Mouse (Mus musculus) forebrain, embryonic 16.5 days (tissue): Measurements from ENCODE around the gene Dxo. TPM values are rescaled to one million over a fixed set of nuclear protein-coding genes. Genes with fewer than 3 reads are reported as not detected.
"Not testable (repeated sequence)": the region's sequence is repeated elsewhere in the genome, so short reads cannot be mapped to it uniquely, and the experiment has no call there.

Experiments
- ATAC-seq: fragments of 200-750 bp; cut with Nextera tagmentation; 2 replicates; pipeline ENCODE4 v1.8.0; 2017; ENCODE audit warnings: mild to moderate bottlenecking, moderate library complexity
- H3K27ac ChIP-seq: fragments of 300-500 bp; sonication (generic); 2 replicates; pipeline ENCODE4 v1.5.1; 2014; ENCODE audit warnings: low read length, control low read depth
- H3K27me3 ChIP-seq: fragments of 300-500 bp; sonication (generic); replicated peaks from 2 replicates; pipeline ENCODE4 v1.6.1; 2014; ENCODE audit warnings: low read length; ENCODE audit not compliant: control insufficient read depth, insufficient read depth
- H3K36me3 ChIP-seq: fragments of 300-500 bp; sonication (generic); 2 replicates; pipeline ENCODE4 v1.6.1; 2014; ENCODE audit not compliant: control insufficient read depth, insufficient read depth
- H3K4me1 ChIP-seq: fragments of 300-500 bp; sonication (generic); replicated peaks from 2 replicates; pipeline ENCODE4 v1.6.1; 2014; ENCODE audit warnings: low read length; ENCODE audit not compliant: control insufficient read depth, insufficient read depth
- H3K4me2 ChIP-seq: fragments of 300-500 bp; sonication (generic); 2 replicates; pipeline ENCODE4 v1.6.1; 2014; ENCODE audit warnings: mild to moderate bottlenecking, low read length, control low read depth
- H3K4me3 ChIP-seq: fragments of 300-500 bp; sonication (generic); replicated peaks from 2 replicates; pipeline ENCODE4 v1.5.1; 2014; ENCODE audit warnings: mild to moderate bottlenecking, low read length, control low read depth
- H3K9ac ChIP-seq: fragments of 300-500 bp; sonication (generic); replicated peaks from 2 replicates; pipeline ENCODE4 v1.6.1; 2014; ENCODE audit warnings: low read depth, low read length, control low read depth
- H3K9me3 ChIP-seq: fragments of 300-500 bp; sonication (generic); 2 replicates; pipeline ENCODE4 v1.6.1; 2016; ENCODE audit warnings: low read length; ENCODE audit not compliant: control insufficient read depth
- WGBS: fragments of 180-500 bp; shearing (Covaris S2); extraction: QIAGEN DNeasy Blood & Tissue Kit; methylation state at CpG from one replicate; pipeline ENCODE4 v1.1.7; 2014; 5-methylcytosine and 5-hydroxymethylcytosine counted together
- polyA plus RNA-seq: library from polyadenylated mRNA; unstranded; fragments of >200 nt; fragmentation: Nextera tagmentation; extraction: Ambion mirVana; gene quantifications from 2 replicates; pipeline ENCODE4 v1.2.1, GENCODE M21; 2015

Dxo gene
- polyA plus RNA-seq, 1 experiment from 2014 or later: 75.6 TPM

DNA sequence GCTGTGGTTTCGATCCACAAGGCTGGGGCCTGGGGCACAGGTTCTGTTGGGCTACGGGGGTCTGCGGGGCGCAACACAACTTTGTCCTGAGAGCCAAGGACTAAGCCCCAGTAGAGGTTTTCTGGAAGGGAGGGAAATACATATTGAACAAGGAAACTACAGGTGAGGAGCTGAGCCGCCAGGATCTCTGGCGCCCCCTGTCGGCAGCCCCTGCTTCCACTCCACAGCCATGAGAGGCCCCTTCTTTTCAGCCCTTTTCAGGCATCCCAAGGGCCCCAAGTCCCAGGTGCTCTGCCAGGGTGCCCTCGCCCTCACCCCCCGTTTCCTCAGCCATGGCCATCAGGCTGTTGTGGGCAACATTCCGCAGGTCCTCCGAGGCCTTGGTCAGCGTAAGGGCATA, 23.1 kb upstream of the Dxo start:
- H3K36me3 ChIP-seq, ATAC-seq, H3K9ac ChIP-seq, H3K27me3 ChIP-seq, H3K9me3 ChIP-seq, H3K4me1 ChIP-seq, H3K27ac ChIP-seq, H3K4me3 ChIP-seq, H3K4me2 ChIP-seq: not testable (repeated sequence)
- 63% methylated on average over 12 of the region's 12 CpGs for WGBS

GRCm38 (mm10) chr17:34814818-34815370, 21.9 kb upstream of the Dxo start:
- 76% methylated on average over 7 of the region's 7 CpGs for WGBS
- H3K4me2 ChIP-seq: no peak overlapping the region
- no peak overlapping the region for H3K9ac ChIP-seq
- H3K27ac ChIP-seq: no peak overlapping the region
- no peaks in the 10 kb centered on the region for H3K4me1 ChIP-seq
- H3K9me3 ChIP-seq: no peaks in the 10 kb centered on the region
- no peak overlapping the region for H3K4me3 ChIP-seq
- no peaks in the 10 kb centered on the region for H3K36me3 ChIP-seq
- no peaks in the 10 kb centered on the region for H3K27me3 ChIP-seq
- ATAC-seq: no peak

GRCm38 (mm10) chr17:34830776-34831175, 6.0 kb upstream of the Dxo start:
- H3K4me2 ChIP-seq, H3K4me1 ChIP-seq, H3K27me3 ChIP-seq, H3K4me3 ChIP-seq, H3K9me3 ChIP-seq, H3K9ac ChIP-seq, H3K27ac ChIP-seq, ATAC-seq: not testable (repeated sequence)
- H3K36me3 ChIP-seq: peaks cover 17% of the 10 kb centered on the region
- WGBS: 94% methylated on average over 1 of the region's 1 CpGs

GRCm38 (mm10) chr17:34836155-34836855, 514 bp upstream of the Dxo start:
- peaks cover 16% of the 10 kb centered on the region for H3K36me3 ChIP-seq

GRCm38 (mm10) chr17:34837464-34838324, 875 bp downstream of the Dxo start:
- peaks cover 26% of the 10 kb centered on the region for H3K4me1 ChIP-seq
- no peaks in the 10 kb centered on the region for H3K9me3 ChIP-seq
- H3K27me3 ChIP-seq: no peaks in the 10 kb centered on the region
- peak overlapping the region; percentile 99 for H3K4me2 ChIP-seq
- peaks cover 16% of the 10 kb centered on the region for H3K36me3 ChIP-seq
- peak; percentile 16 for ATAC-seq
- no peak overlapping the region; the same call in 1 of the 2 replicates for H3K27ac ChIP-seq
- peak overlapping the region; percentile 93 for H3K4me3 ChIP-seq
- 44% methylated on average over 43 of the region's 43 CpGs for WGBS
- peak overlapping the region; percentile 87 for H3K9ac ChIP-seq

More at GRCm38 (mm10) chr17:34836155-34836855, 514 bp upstream of the Dxo start:
- peaks cover 26% of the 10 kb centered on the region for H3K4me1 ChIP-seq
- peak overlapping the region; percentile 87 for H3K9ac ChIP-seq
- H3K4me3 ChIP-seq: peak overlapping the region; percentile 93
- peak overlapping the region; percentile 99 for H3K4me2 ChIP-seq
- WGBS: 2% methylated on average over 47 of the region's 48 CpGs
- no peaks in the 10 kb centered on the region for H3K27me3 ChIP-seq
- no peaks in the 10 kb centered on the region for H3K9me3 ChIP-seq
- peak overlapping the region; percentile 86 for H3K27ac ChIP-seq
- ATAC-seq: peak; percentile 77

- 90% methylated on average over 7 of the region's 7 CpGs for WGBS
- Histone ChIP-seq H3K9ac (no peak overlapping the region), H3K27me3 (no peaks in the 10 kb centered on the region), H3K9me3 (no peaks in the 10 kb centered on the region), H3K4me3 (no peak overlapping the region), H3K4me2 (no peak overlapping the region), H3K36me3 (peaks cover 15% of the 10 kb centered on the region), H3K27ac (no peak overlapping the region), H3K4me1 (peaks cover 26% of the 10 kb centered on the region)
- no peak for ATAC-seq
These were observed 2.0 kb downstream of the Dxo start for GRCm38 (mm10) chr17:34838785-34839184.

GRCm38 (mm10) chr17:34840736-34841307, 4.0 kb downstream of the Dxo start:
- H3K9me3 ChIP-seq: no peaks in the 10 kb centered on the region
- H3K27me3 ChIP-seq: no peaks in the 10 kb centered on the region
- peaks cover 18% of the 10 kb centered on the region for H3K4me1 ChIP-seq
- no peak for ATAC-seq
- peaks cover 24% of the 10 kb centered on the region for H3K36me3 ChIP-seq
- H3K9ac ChIP-seq: no peak overlapping the region
- H3K4me2 ChIP-seq: no peak overlapping the region
- H3K4me3 ChIP-seq: no peak overlapping the region
- H3K27ac ChIP-seq: no peak overlapping the region
- WGBS: 89% methylated on average over 6 of the region's 6 CpGs

DNA sequence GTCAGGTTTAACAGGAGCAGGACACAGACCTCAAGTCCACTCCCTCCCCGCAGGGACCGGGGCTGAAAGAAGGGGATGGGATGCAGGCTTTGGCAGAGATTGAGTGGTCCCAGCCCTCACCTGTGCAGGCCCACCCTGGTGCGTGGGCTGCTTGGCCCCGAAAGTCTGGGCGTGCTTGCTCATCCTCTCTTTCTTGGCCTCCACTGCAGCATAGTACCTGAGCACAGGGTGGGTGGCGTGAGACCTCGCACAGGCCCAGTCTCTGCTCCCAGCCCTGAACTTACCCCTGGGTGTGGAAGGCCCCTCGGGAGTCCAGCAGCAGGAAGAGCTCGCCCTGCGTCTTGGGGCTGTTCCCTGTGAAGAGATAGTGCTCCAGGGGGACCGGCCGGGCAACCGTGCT, 8.1 kb downstream of the Dxo start:
- no peaks in the 10 kb centered on the region for H3K27me3 ChIP-seq
- ATAC-seq: no peak
- no peaks in the 10 kb centered on the region for H3K9me3 ChIP-seq
- 93% methylated on average over 13 of the region's 13 CpGs for WGBS
- no peak overlapping the region for H3K9ac ChIP-seq
- H3K27ac ChIP-seq: no peak overlapping the region
- H3K4me3 ChIP-seq: no peak overlapping the region
- peaks cover 8% of the 10 kb centered on the region for H3K4me1 ChIP-seq
- H3K36me3 ChIP-seq: peaks cover 20% of the 10 kb centered on the region
- H3K4me2 ChIP-seq: no peak overlapping the region

DNA sequence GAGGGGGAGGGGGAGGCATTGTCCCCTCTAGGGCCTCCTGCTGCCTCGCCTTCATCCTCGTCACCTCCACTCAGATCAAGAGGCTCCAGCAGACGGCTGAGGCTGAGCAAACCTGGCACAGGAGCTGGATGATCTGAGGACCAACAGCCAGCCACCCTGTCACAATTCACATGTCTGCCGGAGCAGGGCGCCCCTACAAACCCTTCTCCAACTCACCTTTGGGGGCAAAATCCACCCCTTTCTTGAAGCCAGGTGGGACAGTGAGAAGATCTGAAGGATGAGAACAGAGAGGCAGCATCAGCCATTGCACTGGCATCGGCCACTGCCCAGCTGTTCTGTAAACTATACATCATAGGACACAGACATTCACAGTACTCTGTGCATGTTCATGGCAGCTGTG, 10.4 kb downstream of the Dxo start:
- no peaks in the 10 kb centered on the region for H3K27me3 ChIP-seq
- peaks cover 14% of the 10 kb centered on the region; the same call in 1 of the 2 replicates for H3K36me3 ChIP-seq
- WGBS: 88% methylated on average over 6 of the region's 6 CpGs
- peaks cover 18% of the 10 kb centered on the region for H3K4me1 ChIP-seq
- no peak overlapping the region for H3K27ac ChIP-seq
- H3K9me3 ChIP-seq: no peaks in the 10 kb centered on the region
- no peak overlapping the region for H3K9ac ChIP-seq
- no peak overlapping the region for H3K4me3 ChIP-seq
- ATAC-seq: no peak
- no peak overlapping the region for H3K4me2 ChIP-seq
